8 mouse cellular contexts compared by ENCODE assay signal in genomic region chrX:159442128-159442527, GRCm38 (mm10). TPM values are rescaled to one million over a fixed set of nuclear protein-coding genes. Genes with fewer than 3 reads are reported as not detected.
DNase-seq lines count a peak whose midpoint lies in the region; ATAC-seq and TF ChIP-seq lines count a peak whose summit lies in the region.

No protein-coding gene starts in this region.

- ATAC-seq in granulocyte monocyte progenitor cell, adult 5-6 weeks (replicated peaks; ENCODE audit: poor library complexity, severe bottlenecking) = peak; percentile 72
- no peak for ATAC-seq in limb, embryonic 11.5 days (ENCODE audit: insufficient number of reproducible peaks, low FRiP score, low TSS enrichment, low read depth)

- no peaks in the 10 kb centered on the region for H3K36me3 ChIP-seq in limb, embryonic 11.5 days (ENCODE audit: control insufficient read depth, insufficient read depth, low read length)

- peak; percentile 49 for TF ChIP-seq CTCF in gastrocnemius, adult 2 months (IDR thresholded peaks at IDR 0.05)
- peak; percentile 41; the same call in 1 of the 2 replicates for TF ChIP-seq CTCF in cerebellum, adult 2 months (IDR thresholded peaks at IDR 0.05; ENCODE audit: borderline replicate concordance, insufficient read depth, low read depth, low read length)

- H3K27me3 ChIP-seq in cerebellum, adult 2 months (ENCODE audit: control insufficient read depth, insufficient read depth, low read length) = no peaks in the 10 kb centered on the region
- no peaks in the 10 kb centered on the region for H3K27me3 ChIP-seq in limb, embryonic 11.5 days (ENCODE audit: control insufficient read depth, insufficient read depth, low read length)

- no peak for TF ChIP-seq POLR2A in cerebellum, adult 2 months (IDR thresholded peaks at IDR 0.05; ENCODE audit: borderline replicate concordance, insufficient read depth, low read length)

- WGBS in cerebellum, adult 2 months = 46% methylated on average over 3 of the region's 3 CpGs
- WGBS in limb, embryonic 11.5 days = 31% methylated on average over 3 of the region's 3 CpGs

- peak; percentile 14 for DNase-seq in gastrocnemius, adult 2 months
- DNase-seq in gastrocnemius, postnatal 25 days = no peak
- DNase-seq in testis, postnatal 10 days (ENCODE audit: low spot score) = peak; percentile 48
- no peak for DNase-seq in testis, postnatal 14 days (ENCODE audit: low spot score)
- peak; percentile 17 to 18 for DNase-seq in cerebellum, adult 2 months
- peak; percentile 50 for DNase-seq in limb, embryonic 11.5 days (ENCODE audit: low spot score)
- DNase-seq in right cerebral cortex, postnatal 14 days = peak; percentile 21

- no peak overlapping the region for H3K27ac ChIP-seq in gastrocnemius, adult 2 months
- no peak overlapping the region for H3K27ac ChIP-seq in cerebellum, adult 2 months (ENCODE audit: insufficient read depth, low read length)
- H3K27ac ChIP-seq in limb, embryonic 11.5 days (replicated peaks; ENCODE audit: low read depth, low read length) = no peak overlapping the region

- intact Hi-C loops in gastrocnemius, adult 2 months (cut with DNase I) = no loop called here

- no peaks in the 10 kb centered on the region for H3K4me1 ChIP-seq in cerebellum, adult 2 months (ENCODE audit: control insufficient read depth, insufficient read depth, low read length)
- no peaks in the 10 kb centered on the region for H3K4me1 ChIP-seq in limb, embryonic 11.5 days (ENCODE audit: control insufficient read depth, insufficient read depth, low read length)

- H3K4me2 ChIP-seq in limb, embryonic 11.5 days (ENCODE audit: low read depth, severe bottlenecking) = no peak overlapping the region

- no peak overlapping the region for H3K9ac ChIP-seq in limb, embryonic 11.5 days (ENCODE audit: low read length)

- H3K4me3 ChIP-seq in gastrocnemius, adult 2 months = no peak overlapping the region
- no peak overlapping the region for H3K4me3 ChIP-seq in cerebellum, adult 2 months (replicated peaks; ENCODE audit: insufficient read depth, low read depth, low read length)
- no peak overlapping the region for H3K4me3 ChIP-seq in limb, embryonic 11.5 days (ENCODE audit: low read depth, low read length)

- H3K9me3 ChIP-seq in limb, embryonic 11.5 days (ENCODE audit: control insufficient read depth, low read length) = no peaks in the 10 kb centered on the region

RNA-seq across cellular contexts. Expression of gene Map7d2, which starts 27.8 kb away (rescaled TPM):
- total RNA-seq in gastrocnemius, adult 2 months (2021) = under 1 TPM; 0.22 to 0.66 TPM
- total RNA-seq in gastrocnemius, postnatal 25 days (2021) = under 1 TPM; 0.26 to 0.43 TPM
- 87.1 and 101 TPM in 2 replicates for polyA plus RNA-seq in cerebellum, adult 2 months (2012; rRNA removed)
- total RNA-seq in granulocyte monocyte progenitor cell, adult 5-6 weeks (2014; fragmentation: Nextera tagmentation) = not detected in 2 replicates
- total RNA-seq in granulocyte monocyte progenitor cell, adult 5-6 weeks (2017) = 0.09 TPM in 1 of 2 replicates, not detected in the other
- 2.1 and 2.7 TPM in 2 replicates for polyA plus RNA-seq in limb, embryonic 11.5 days (2014; fragmentation: Nextera tagmentation; extraction: Ambion mirVana)

Comparison
In these comparisons a context has a peak if more than half of its experiments do, and no peak if none do; other contexts are left out.
1. DNase-seq: peak in gastrocnemius, adult 2 months (single experiment), testis, postnatal 10 days (single experiment), cerebellum, adult 2 months (2 of 2), limb, embryonic 11.5 days (single experiment) and right cerebral cortex, postnatal 14 days (single experiment); none in gastrocnemius, postnatal 25 days (single experiment) and testis, postnatal 14 days (single experiment).